Mouse (Mus musculus) limb, embryonic 10.5 days (tissue): ENCODE results near the gene Ddx25. TPM values are rescaled to one million over a fixed set of nuclear protein-coding genes. Genes with fewer than 3 reads are reported as not detected.

Experiments
- DNase-seq: peaks from one replicate; pipeline ENCODE4 v3.0.0-alpha.2; 2017; ENCODE audit warnings: low spot score
- H3K27ac ChIP-seq: fragments of 300-500 bp; sonication (generic); 2 replicates; pipeline ENCODE4 v1.5.1; 2016; ENCODE audit warnings: mild to moderate bottlenecking
- H3K27me3 ChIP-seq: fragments of 300-500 bp; sonication (generic); 2 replicates; pipeline ENCODE4 v1.6.1; 2016; ENCODE audit warnings: low read depth, mild to moderate bottlenecking; ENCODE audit not compliant: poor library complexity, severe bottlenecking
- H3K36me3 ChIP-seq: fragments of 300-500 bp; sonication (generic); 2 replicates; pipeline ENCODE4 v1.6.1; 2016; ENCODE audit warnings: mild to moderate bottlenecking, moderate library complexity
- H3K4me1 ChIP-seq: fragments of 300-500 bp; sonication (generic); 2 replicates; pipeline ENCODE4 v1.6.1; 2016
- H3K4me3 ChIP-seq: fragments of 300-500 bp; sonication (generic); 2 replicates; pipeline ENCODE4 v1.5.1; 2016; ENCODE audit warnings: mild to moderate bottlenecking, moderate library complexity
- H3K9me3 ChIP-seq: fragments of 300-500 bp; sonication (generic); replicated peaks from 2 replicates; pipeline ENCODE4 v1.6.1; 2016; ENCODE audit warnings: mild to moderate bottlenecking
- WGBS: fragments of 180-500 bp; shearing (Covaris S2); methylation state at CpG from one replicate; pipeline ENCODE4 v1.1.7; 2016; 5-methylcytosine and 5-hydroxymethylcytosine counted together
- polyA plus RNA-seq: library from polyadenylated mRNA; unstranded; fragments of >200 nt; fragmentation: Nextera tagmentation; extraction: Ambion mirVana; gene quantifications from 2 replicates; pipeline ENCODE4 v1.2.1, GENCODE M21; 2016

The Ddx25 gene
- polyA plus RNA-seq, 1 experiment from 2014 or later, result 4.9 TPM

DNA sequence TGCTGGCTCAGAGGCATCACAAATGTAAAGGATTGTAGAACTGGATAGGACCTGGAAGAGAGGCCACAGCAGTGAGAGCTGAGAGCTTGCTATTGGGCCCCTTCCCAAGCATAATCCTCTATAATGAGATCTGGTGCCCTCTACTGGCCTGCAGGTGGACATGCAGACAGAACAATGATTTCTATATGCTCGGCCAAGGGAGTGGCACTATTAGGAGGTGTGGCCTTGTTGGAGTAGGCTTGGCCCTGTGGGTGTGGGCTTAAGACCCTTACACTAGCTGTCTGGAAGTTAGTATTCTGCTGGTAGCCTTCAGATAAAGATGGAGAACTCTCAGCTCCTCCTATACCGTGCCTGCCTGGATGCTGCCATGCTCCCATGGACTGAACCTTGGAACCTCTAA lies 23.2 kb downstream of the Ddx25 start:
- Histone ChIP-seq H3K4me3 (no peak overlapping the region), H3K27ac (peak overlapping the region; percentile 25; the same call in 1 of the 2 replicates), H3K36me3 (no peaks in the 10 kb centered on the region), H3K4me1 (peaks cover 56% of the 10 kb centered on the region), H3K27me3 (no peaks in the 10 kb centered on the region), H3K9me3 (no peaks in the 10 kb centered on the region)
- 6% methylated on average over 2 of the region's 2 CpGs for WGBS
- peak; percentile 77 for DNase-seq

DNA sequence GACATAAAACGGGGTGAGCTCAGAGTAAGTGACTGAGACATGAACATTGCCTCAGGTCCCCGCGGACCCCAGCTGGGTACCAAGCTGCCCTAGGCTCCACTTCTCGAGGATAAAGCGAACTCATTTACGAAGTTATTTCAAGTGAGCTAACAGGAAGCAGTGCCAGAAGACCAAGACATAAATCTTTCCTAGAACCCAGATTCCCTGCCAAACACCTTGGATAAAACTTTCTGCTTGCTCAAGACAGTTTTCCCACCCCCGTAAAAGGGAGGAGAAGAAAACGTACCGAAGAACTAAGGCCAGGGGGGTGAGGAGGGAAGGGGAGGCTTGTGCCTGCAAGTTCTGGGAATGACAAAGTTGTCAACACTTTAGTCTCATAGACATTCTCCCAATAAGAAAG lies 25.1 kb downstream of the Ddx25 start:
- no peak for DNase-seq
- no peaks in the 10 kb centered on the region for H3K36me3 ChIP-seq
- H3K27ac ChIP-seq, result peak overlapping the region; percentile 85
- H3K4me1 ChIP-seq, result peaks cover 71% of the 10 kb centered on the region
- H3K4me3 ChIP-seq, result no peak overlapping the region
- no peaks in the 10 kb centered on the region for H3K9me3 ChIP-seq
- no peaks in the 10 kb centered on the region for H3K27me3 ChIP-seq
- WGBS, result 29% methylated on average over 9 of the region's 9 CpGs

- Histone ChIP-seq H3K4me1 (peaks cover 60% of the 10 kb centered on the region), H3K27ac (peak overlapping the region; percentile 85), H3K4me3 (peak overlapping the region; percentile 19), H3K27me3 (no peaks in the 10 kb centered on the region), H3K36me3 (no peaks in the 10 kb centered on the region), H3K9me3 (no peaks in the 10 kb centered on the region)
- WGBS, result 6% methylated on average over 1 of the region's 1 CpGs
- DNase-seq, result peak; percentile 82
Measured at GRCm38 (mm10) chr9:35529796-35530195, 28.5 kb downstream of the Ddx25 start.

GRCm38 (mm10) chr9:35529141-35529540 lies 29.2 kb downstream of the Ddx25 start:
- no peak for DNase-seq
- Histone ChIP-seq H3K27me3 (no peaks in the 10 kb centered on the region), H3K9me3 (no peaks in the 10 kb centered on the region), H3K27ac (peak overlapping the region; percentile 66; the same call in 1 of the 2 replicates), H3K4me1 (peaks cover 65% of the 10 kb centered on the region), H3K4me3 (no peak overlapping the region), H3K36me3 (no peaks in the 10 kb centered on the region)
- 44% methylated on average over 3 of the region's 3 CpGs for WGBS

- peak overlapping the region; percentile 54 for H3K27ac ChIP-seq
Measured at GRCm38 (mm10) chr9:35523941-35524411, 34.4 kb downstream of the Ddx25 start.

DNA sequence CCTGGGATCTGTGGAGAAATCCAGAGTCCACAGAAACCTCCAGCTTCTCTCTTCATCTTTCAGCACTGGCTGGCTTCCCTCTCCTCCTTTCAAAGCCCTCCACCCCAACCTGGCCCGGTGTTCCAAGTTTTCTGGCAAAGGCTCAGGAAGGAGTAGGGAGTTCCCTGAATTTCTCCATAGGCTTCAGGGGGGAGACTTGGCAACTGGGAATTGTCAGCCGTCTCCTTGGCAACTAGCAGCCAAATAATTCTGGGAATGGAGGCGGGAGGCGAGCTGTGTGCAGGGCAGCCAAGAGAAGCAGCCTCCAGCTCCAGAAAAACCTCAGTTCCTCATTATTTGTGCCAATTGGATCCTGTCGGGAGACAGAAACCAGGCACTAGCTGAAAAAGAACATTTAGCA lies 34.8 kb downstream of the Ddx25 start:
- no peaks in the 10 kb centered on the region for H3K9me3 ChIP-seq
- peaks cover 42% of the 10 kb centered on the region for H3K4me1 ChIP-seq
- no peaks in the 10 kb centered on the region for H3K36me3 ChIP-seq
- H3K27ac ChIP-seq, result peak overlapping the region; percentile 54
- 30% methylated on average over 5 of the region's 5 CpGs for WGBS
- DNase-seq, result no peak
- no peak overlapping the region for H3K4me3 ChIP-seq
- H3K27me3 ChIP-seq, result no peaks in the 10 kb centered on the region

More at GRCm38 (mm10) chr9:35523941-35524411, 34.4 kb downstream of the Ddx25 start:
- Histone ChIP-seq H3K27me3 (no peaks in the 10 kb centered on the region), H3K4me3 (no peak overlapping the region), H3K36me3 (no peaks in the 10 kb centered on the region), H3K4me1 (peaks cover 47% of the 10 kb centered on the region), H3K9me3 (no peaks in the 10 kb centered on the region)
- 21% methylated on average over 7 of the region's 7 CpGs for WGBS
- DNase-seq, result peak; percentile 68

DNA sequence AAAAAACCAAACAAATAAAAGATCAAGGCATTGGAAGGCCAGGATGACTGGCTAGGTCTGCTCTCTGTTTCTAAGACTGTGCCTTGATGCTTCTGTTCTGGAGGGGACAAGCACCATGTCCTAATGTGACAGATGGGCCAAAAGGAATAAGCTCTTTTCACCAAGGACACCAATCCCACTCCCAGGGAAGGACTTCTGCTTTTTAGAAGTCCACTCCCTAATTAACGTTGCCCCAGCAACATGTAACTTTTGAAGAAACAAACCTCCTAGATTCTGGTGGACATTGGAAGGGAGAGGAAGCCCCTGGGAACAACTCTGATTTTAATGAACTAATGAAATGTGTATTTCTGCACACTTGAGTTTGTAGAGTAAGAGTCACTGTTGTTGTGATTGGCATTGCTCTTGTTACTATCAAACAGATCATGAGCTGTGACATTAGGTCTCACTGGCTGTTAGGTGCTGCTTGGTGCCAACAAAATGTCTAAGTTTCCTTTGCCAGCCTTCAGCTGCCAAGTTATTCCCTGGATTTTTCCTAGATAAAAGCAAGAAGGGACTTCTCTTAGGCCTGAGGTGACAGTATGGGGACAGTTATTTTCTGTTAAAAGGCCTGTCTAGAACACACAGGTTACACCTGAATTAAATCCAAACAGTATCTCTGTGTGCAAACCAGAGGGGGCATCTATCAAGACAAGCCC lies 35.4 kb downstream of the Ddx25 start:
- DNase-seq, result no peak
- no peaks in the 10 kb centered on the region for H3K9me3 ChIP-seq
- peaks cover 37% of the 10 kb centered on the region for H3K4me1 ChIP-seq
- WGBS, result 57% methylated on average over 1 of the region's 1 CpGs
- H3K36me3 ChIP-seq, result no peaks in the 10 kb centered on the region
- no peaks in the 10 kb centered on the region for H3K27me3 ChIP-seq
- peak overlapping the region; percentile 54 for H3K27ac ChIP-seq
- H3K4me3 ChIP-seq, result no peak overlapping the region

GRCm38 (mm10) chr9:35522241-35522640 lies 36.1 kb downstream of the Ddx25 start:
- Histone ChIP-seq H3K27me3 (no peaks in the 10 kb centered on the region), H3K36me3 (no peaks in the 10 kb centered on the region), H3K4me1 (peaks cover 37% of the 10 kb centered on the region), H3K4me3 (no peak overlapping the region), H3K9me3 (no peaks in the 10 kb centered on the region), H3K27ac (no peak overlapping the region)
- WGBS, result 73% methylated on average over 2 of the region's 2 CpGs
- DNase-seq, result no peak

DNA sequence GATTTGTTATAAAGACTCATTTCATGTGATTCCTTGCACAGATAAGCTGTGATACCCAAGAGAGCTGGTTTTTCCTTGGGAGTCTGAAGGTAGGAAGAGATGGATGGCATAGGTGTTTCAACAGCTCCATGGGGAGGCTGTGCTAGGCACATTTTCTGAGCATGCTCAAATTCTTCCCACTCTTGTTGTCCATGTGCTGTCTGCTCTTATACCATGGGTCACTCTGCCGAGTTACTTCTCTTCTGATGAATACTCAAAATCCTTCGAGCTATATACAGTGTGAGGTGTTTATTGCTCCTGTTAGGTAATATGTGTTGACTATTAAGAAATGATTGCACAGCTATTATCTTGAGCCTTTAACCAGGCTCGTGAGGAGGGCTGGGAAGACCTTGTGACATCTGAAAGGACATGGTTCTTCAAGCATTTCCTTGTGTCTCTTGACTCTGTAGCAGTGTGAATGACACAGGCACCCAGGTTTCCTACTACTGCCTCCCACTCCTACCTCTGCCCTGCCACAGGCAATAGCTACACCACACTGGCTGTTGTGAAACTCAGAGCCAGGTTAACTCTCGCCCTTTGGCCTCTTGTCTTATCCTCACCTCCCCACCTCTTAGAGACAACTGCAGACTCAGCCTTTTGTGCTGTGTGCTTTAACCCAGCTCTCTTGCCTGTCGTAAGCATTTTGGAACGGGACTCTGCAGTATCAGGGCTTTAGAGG lies 37.5 kb downstream of the Ddx25 start:
- DNase-seq, result no peak
- Histone ChIP-seq H3K27ac (peak overlapping the region; percentile 27; the same call in 1 of the 2 replicates), H3K4me3 (no peak overlapping the region), H3K36me3 (no peaks in the 10 kb centered on the region), H3K9me3 (no peaks in the 10 kb centered on the region), H3K4me1 (peaks cover 37% of the 10 kb centered on the region), H3K27me3 (no peaks in the 10 kb centered on the region)
- WGBS, result 86% methylated on average over 6 of the region's 6 CpGs

- no peak within 1 kb of the TSS for H3K4me3 ChIP-seq
- H3K36me3 ChIP-seq, result no peaks in the 10 kb centered on the region
- no peaks in the 10 kb centered on the region for H3K27me3 ChIP-seq
- WGBS, result 78% methylated on average over 3 of the region's 3 CpGs
- H3K27ac ChIP-seq, result no peak within 1 kb of the TSS
- no peaks in the 10 kb centered on the region for H3K9me3 ChIP-seq
- peaks cover 20% of the 10 kb centered on the region for H3K4me1 ChIP-seq
- no peak for DNase-seq
Measured at GRCm38 (mm10) chr9:35518169-35518568, 40.2 kb downstream of the Ddx25 start, which contains the start of gene Gm1113. TSS of gene Gm1113 (minus strand) at chr9:35518269.

GRCm38 (mm10) chr9:35516711-35517110 lies 41.6 kb downstream of the Ddx25 start:
- H3K4me3 ChIP-seq, result no peak overlapping the region
- H3K27me3 ChIP-seq, result no peaks in the 10 kb centered on the region
- DNase-seq, result no peak
- H3K4me1 ChIP-seq, result peaks cover 11% of the 10 kb centered on the region
- no peaks in the 10 kb centered on the region for H3K36me3 ChIP-seq
- H3K27ac ChIP-seq, result 0 out of 2 replicates have a peak overlapping the region, but pooled peaks have one; percentile 10
- H3K9me3 ChIP-seq, result no peaks in the 10 kb centered on the region
- WGBS, result 95% methylated on average over 16 of the region's 16 CpGs

GRCm38 (mm10) chr9:35516182-35516581 lies 42.1 kb downstream of the Ddx25 start:
- H3K27me3 ChIP-seq, result no peaks in the 10 kb centered on the region
- H3K9me3 ChIP-seq, result no peaks in the 10 kb centered on the region
- H3K4me3 ChIP-seq, result no peak overlapping the region
- DNase-seq, result no peak
- H3K27ac ChIP-seq, result no peak overlapping the region
- no peaks in the 10 kb centered on the region for H3K36me3 ChIP-seq
- 88% methylated on average over 5 of the region's 5 CpGs for WGBS
- peaks cover 6% of the 10 kb centered on the region for H3K4me1 ChIP-seq

- no peak overlapping the region for H3K4me3 ChIP-seq
- H3K27me3 ChIP-seq, result no peaks in the 10 kb centered on the region
- no peak overlapping the region for H3K27ac ChIP-seq
- H3K4me1 ChIP-seq, result 0 out of 2 replicates have a peak, but pooled peaks cover 3% of the 10 kb centered on the region
- no peaks in the 10 kb centered on the region for H3K36me3 ChIP-seq
- no peak for DNase-seq
- 90% methylated on average over 4 of the region's 4 CpGs for WGBS
- no peaks in the 10 kb centered on the region for H3K9me3 ChIP-seq
Measured at GRCm38 (mm10) chr9:35513900-35514299, 44.4 kb downstream of the Ddx25 start.
